Mouse (Mus musculus): ENCODE measurements around the gene Rhoq. TPM values are rescaled to one million over a fixed set of nuclear protein-coding genes. Genes with fewer than 3 reads are reported as not detected.

Rhoq gene
- polyA plus RNA-seq, 1 experiment, result 0.01 TPM

DNA sequence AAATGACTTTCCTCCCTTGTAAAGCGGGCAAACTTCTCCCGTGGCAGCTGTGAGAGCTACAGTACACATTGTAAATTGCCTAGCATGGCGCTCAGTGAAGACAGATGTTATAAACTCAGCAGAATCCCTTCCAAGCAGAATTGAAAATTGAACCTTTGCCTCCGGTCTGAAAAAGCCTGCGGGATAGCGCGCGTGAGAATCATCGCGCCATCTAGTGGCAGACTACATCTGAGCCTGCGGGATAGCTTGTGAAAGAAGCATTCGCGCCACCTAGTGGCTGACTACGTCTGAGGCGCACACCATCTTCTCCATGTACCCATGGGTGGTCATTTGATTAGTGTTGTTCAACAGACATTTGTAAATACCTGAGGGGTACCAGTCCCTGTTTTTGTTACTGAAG, 81.5 kb downstream of the Rhoq start:
- Histone ChIP-seq H3K27me3 (ENCODE audit: control insufficient read depth) (no peaks in the 10 kb centered on the region), H3K36me3 (ENCODE audit: control insufficient read depth) (no peaks in the 10 kb centered on the region), H3K4me3 (replicated peaks) (no peak overlapping the region), H3K4me1 (ENCODE audit: control insufficient read depth) (no peaks in the 10 kb centered on the region), H3K9me3 (ENCODE audit: control insufficient read depth, low read length) (no peaks in the 10 kb centered on the region)
- TF ChIP-seq GATA1 (IDR thresholded peaks at IDR 0.05; ENCODE audit: low read length) (no peak), TAL1 (IDR thresholded peaks at IDR 0.05; ENCODE audit: low read length) (no peak)

GRCm38 (mm10) chr17:87044796-87045195, 81.9 kb downstream of the Rhoq start:
- Histone ChIP-seq H3K36me3 (ENCODE audit: control insufficient read depth) (no peaks in the 10 kb centered on the region), H3K9me3 (ENCODE audit: control insufficient read depth, low read length) (no peaks in the 10 kb centered on the region), H3K4me3 (replicated peaks) (no peak overlapping the region), H3K27me3 (ENCODE audit: control insufficient read depth) (no peaks in the 10 kb centered on the region), H3K4me1 (ENCODE audit: control insufficient read depth) (no peaks in the 10 kb centered on the region)
- TF ChIP-seq GATA1 (IDR thresholded peaks at IDR 0.05; ENCODE audit: low read length), result no peak
- TF ChIP-seq TAL1 (IDR thresholded peaks at IDR 0.05; ENCODE audit: low read length), result no peak

Other genes starting within 250 kb of the Rhoq start
- 0.01 and 0.02 TPM in 2 replicates for gene Epas1, start 209.4 kb upstream of the Rhoq start, polyA plus RNA-seq (2012)
- gene Tmem247, start 45.7 kb upstream of the Rhoq start, polyA plus RNA-seq (2012), result not detected in 2 replicates
- not detected in 2 replicates for gene Atp6v1e2, start 15.2 kb upstream of the Rhoq start, polyA plus RNA-seq (2012)
- 0.09 and 0.28 TPM in 2 replicates for gene Pigf, start 62.3 kb downstream of the Rhoq start, polyA plus RNA-seq (2012)
- 1.1 TPM in 2 replicates for gene Cript, start 62.5 kb downstream of the Rhoq start, polyA plus RNA-seq (2012)
- gene Socs5, start 144.6 kb downstream of the Rhoq start, polyA plus RNA-seq (2012), result 0.04 and 0.07 TPM in 2 replicates

Data from erythroblast, embryonic 14.5 days (primary cell).